Mouse (Mus musculus) midbrain, embryonic 11.5 days (tissue): Measurements from ENCODE around the gene Nelfe. TPM values are rescaled to one million over a fixed set of nuclear protein-coding genes. Genes with fewer than 3 reads are reported as not detected.

Experiments used
- ATAC-seq: fragments of 200-750 bp; cut with Nextera tagmentation; 2 replicates; pipeline ENCODE4 v1.8.0; 2017; ENCODE audit warnings: moderate TSS enrichment, moderate library complexity; ENCODE audit not compliant: low FRiP score
- DNase-seq: peaks from one replicate; pipeline ENCODE4 v3.0.0; 2015; ENCODE audit warnings: low spot score; ENCODE audit errors: missing footprints
- H3K27ac ChIP-seq: fragments of 300-500 bp; sonication (generic); 2 replicates; pipeline ENCODE4 v1.5.1; 2014; ENCODE audit warnings: low read depth, low read length
- H3K27me3 ChIP-seq: fragments of 300-500 bp; sonication (generic); 2 replicates; pipeline ENCODE4 v1.6.1; 2014; ENCODE audit warnings: mild to moderate bottlenecking, low read length, moderate library complexity, mixed read lengths; ENCODE audit not compliant: control insufficient read depth, insufficient read depth
- H3K36me3 ChIP-seq: fragments of 300-500 bp; sonication (generic); 2 replicates; pipeline ENCODE4 v1.6.1; 2014; ENCODE audit warnings: mild to moderate bottlenecking, low read length, moderate library complexity, mixed read lengths; ENCODE audit not compliant: control insufficient read depth, insufficient read depth
- H3K4me1 ChIP-seq: fragments of 300-500 bp; sonication (generic); 2 replicates; pipeline ENCODE4 v1.6.1; 2014; ENCODE audit warnings: low read length; ENCODE audit not compliant: control insufficient read depth, insufficient read depth
- H3K4me2 ChIP-seq: fragments of 300-500 bp; sonication (generic); 2 replicates; pipeline ENCODE4 v1.6.1; 2014; ENCODE audit warnings: mild to moderate bottlenecking, moderate library complexity
- H3K4me3 ChIP-seq: fragments of 300-500 bp; sonication (generic); 2 replicates; pipeline ENCODE4 v1.5.1; 2014; ENCODE audit warnings: low read depth, low read length
- H3K9ac ChIP-seq: fragments of 300-500 bp; sonication (generic); 2 replicates; pipeline ENCODE4 v1.6.1; 2014; ENCODE audit warnings: low read length
- H3K9me3 ChIP-seq: fragments of 300-500 bp; sonication (generic); 2 replicates; pipeline ENCODE4 v1.6.1; 2016; ENCODE audit warnings: low read length; ENCODE audit not compliant: control insufficient read depth
- WGBS: fragments of 180-500 bp; shearing (Covaris S2); extraction: QIAGEN DNeasy Blood & Tissue Kit; methylation state at CpG from one replicate; pipeline ENCODE4 v1.1.7; 2014; 5-methylcytosine and 5-hydroxymethylcytosine counted together
- polyA plus RNA-seq: library from polyadenylated mRNA; unstranded; fragments of >200 nt; fragmentation: Nextera tagmentation; extraction: Ambion mirVana; gene quantifications from 2 replicates; pipeline ENCODE4 v1.2.1, GENCODE M21; 2014

Gene Nelfe
- polyA plus RNA-seq, 1 experiment from 2014 or later: 125 TPM

- H3K27me3 ChIP-seq: no peaks in the 10 kb centered on the region
- H3K9me3 ChIP-seq: no peaks in the 10 kb centered on the region
- no peak overlapping the region for H3K9ac ChIP-seq
- ATAC-seq (no peak), DNase-seq (no peak)
- no peak overlapping the region for H3K4me2 ChIP-seq
- H3K4me3 ChIP-seq: no peak overlapping the region
- no peak overlapping the region for H3K27ac ChIP-seq
- 88% methylated on average over 7 of the region's 7 CpGs for WGBS
- H3K4me1 ChIP-seq: peaks cover 17% of the 10 kb centered on the region
- peaks cover 4% of the 10 kb centered on the region for H3K36me3 ChIP-seq
Observed at GRCm38 (mm10) chr17:34838785-34839184, 11.4 kb upstream of the Nelfe start.

GRCm38 (mm10) chr17:34840736-34841307 lies 9.4 kb upstream of the Nelfe start:
- WGBS: 89% methylated on average over 6 of the region's 6 CpGs
- no peaks in the 10 kb centered on the region for H3K27me3 ChIP-seq
- H3K36me3 ChIP-seq: peaks cover 12% of the 10 kb centered on the region
- peaks cover 14% of the 10 kb centered on the region for H3K4me1 ChIP-seq
- DNase-seq (peak; percentile 82), ATAC-seq (no peak)
- H3K9me3 ChIP-seq: no peaks in the 10 kb centered on the region
- no peak overlapping the region for H3K9ac ChIP-seq
- no peak overlapping the region for H3K4me3 ChIP-seq
- no peak overlapping the region for H3K4me2 ChIP-seq
- no peak overlapping the region for H3K27ac ChIP-seq

- Histone ChIP-seq H3K4me3 (no peak overlapping the region), H3K36me3 (peaks cover 18% of the 10 kb centered on the region), H3K9ac (no peak overlapping the region), H3K27ac (no peak overlapping the region), H3K9me3 (no peaks in the 10 kb centered on the region), H3K4me1 (peaks cover 4% of the 10 kb centered on the region; the same call in 1 of the 2 replicates), H3K27me3 (no peaks in the 10 kb centered on the region), H3K4me2 (no peak overlapping the region)
- ATAC-seq: no peak
- no peak for DNase-seq
- WGBS: 93% methylated on average over 13 of the region's 13 CpGs
Observed at GRCm38 (mm10) chr17:34844884-34845283, 5.3 kb upstream of the Nelfe start.

- Histone ChIP-seq H3K9me3 (no peaks in the 10 kb centered on the region), H3K4me3 (no peak overlapping the region), H3K27ac (no peak overlapping the region), H3K4me2 (no peak overlapping the region), H3K9ac (no peak overlapping the region), H3K4me1 (peaks cover 14% of the 10 kb centered on the region), H3K27me3 (no peaks in the 10 kb centered on the region), H3K36me3 (peaks cover 15% of the 10 kb centered on the region)
- no peak for DNase-seq
- WGBS: 84% methylated on average over 6 of the region's 6 CpGs
- ATAC-seq: no peak
Observed at GRCm38 (mm10) chr17:34847192-34847591, 3.0 kb upstream of the Nelfe start.

- WGBS: 86% methylated on average over 7 of the region's 7 CpGs
- H3K4me3 ChIP-seq: no peak overlapping the region
- ATAC-seq (no peak), DNase-seq (no peak)
- H3K36me3 ChIP-seq: peaks cover 15% of the 10 kb centered on the region
- H3K9ac ChIP-seq: no peak overlapping the region
- no peaks in the 10 kb centered on the region for H3K27me3 ChIP-seq
- H3K4me2 ChIP-seq: no peak overlapping the region
- no peak overlapping the region for H3K27ac ChIP-seq
- no peaks in the 10 kb centered on the region for H3K9me3 ChIP-seq
- peaks cover 14% of the 10 kb centered on the region for H3K4me1 ChIP-seq
Observed at GRCm38 (mm10) chr17:34847615-34848014, 2.6 kb upstream of the Nelfe start.

- DNase-seq (no peak), ATAC-seq (no peak; the same call in 1 of the 2 replicates)
- Histone ChIP-seq H3K4me3 (peak overlapping the region; percentile 72), H3K27me3 (no peaks in the 10 kb centered on the region), H3K36me3 (peaks cover 9% of the 10 kb centered on the region; the same call in 1 of the 2 replicates), H3K4me1 (peaks cover 14% of the 10 kb centered on the region), H3K9ac (peak overlapping the region; percentile 84), H3K4me2 (peak overlapping the region; percentile 86), H3K9me3 (no peaks in the 10 kb centered on the region), H3K27ac (no peak overlapping the region)
- under 1% methylated on average over 25 of the region's 25 CpGs for WGBS
Observed at GRCm38 (mm10) chr17:34850517-34851125, 430 bp downstream of the Nelfe start.

- ATAC-seq (no peak), DNase-seq (no peak)
- Histone ChIP-seq H3K4me3 (no peak overlapping the region), H3K9me3 (no peaks in the 10 kb centered on the region), H3K27ac (no peak overlapping the region), H3K36me3 (peaks cover 2% of the 10 kb centered on the region; the same call in 1 of the 2 replicates), H3K4me1 (peaks cover 14% of the 10 kb centered on the region), H3K4me2 (no peak overlapping the region), H3K27me3 (no peaks in the 10 kb centered on the region), H3K9ac (no peak overlapping the region)
- 80% methylated on average over 8 of the region's 8 CpGs for WGBS
Observed at GRCm38 (mm10) chr17:34853511-34853910, 3.3 kb downstream of the Nelfe start.

- WGBS: 83% methylated on average over 3 of the region's 3 CpGs
- Histone ChIP-seq H3K27me3 (no peaks in the 10 kb centered on the region), H3K4me2 (no peak overlapping the region), H3K9me3 (no peaks in the 10 kb centered on the region), H3K27ac (no peak overlapping the region), H3K9ac (no peak overlapping the region), H3K4me1 (peaks cover 10% of the 10 kb centered on the region), H3K36me3 (peaks cover 2% of the 10 kb centered on the region; the same call in 1 of the 2 replicates), H3K4me3 (no peak overlapping the region)
- DNase-seq (peak; percentile 79), ATAC-seq (no peak)
Observed at GRCm38 (mm10) chr17:34854761-34855160, 4.6 kb downstream of the Nelfe start.

GRCm38 (mm10) chr17:34855825-34856224 lies 5.6 kb downstream of the Nelfe start:
- DNase-seq: peak; percentile 91
- Histone ChIP-seq H3K36me3 (peaks cover 2% of the 10 kb centered on the region; the same call in 1 of the 2 replicates), H3K4me3 (no peak overlapping the region), H3K27me3 (no peaks in the 10 kb centered on the region), H3K27ac (no peak overlapping the region), H3K9ac (no peak overlapping the region), H3K9me3 (no peaks in the 10 kb centered on the region), H3K4me1 (peaks cover 8% of the 10 kb centered on the region), H3K4me2 (no peak overlapping the region)
- WGBS: 45% methylated on average over 3 of the region's 3 CpGs
- ATAC-seq: peak; percentile 32; the same call in 1 of the 2 replicates
